Mouse (Mus musculus) lung, embryonic 15.5 days (tissue): Measurements from ENCODE around the gene Lamp1. TPM values are rescaled to one million over a fixed set of nuclear protein-coding genes. Genes with fewer than 3 reads are reported as not detected.

ENCODE experiments used
- ATAC-seq: fragments of 200-750 bp; cut with Nextera tagmentation; 2 replicates; pipeline ENCODE4 v1.8.0; 2017; ENCODE audit warnings: moderate number of reproducible peaks, borderline replicate concordance; ENCODE audit not compliant: low FRiP score, low TSS enrichment; ENCODE audit errors: extremely low read depth
- H3K27ac ChIP-seq: fragments of 300-500 bp; sonication (generic); 2 replicates; pipeline ENCODE4 v1.5.1; 2015; ENCODE audit warnings: moderate library complexity, mild to moderate bottlenecking, inconsistent platforms
- H3K27me3 ChIP-seq: fragments of 300-500 bp; sonication (generic); 2 replicates; pipeline ENCODE4 v1.6.1; 2015; ENCODE audit warnings: inconsistent platforms
- H3K36me3 ChIP-seq: fragments of 300-500 bp; sonication (generic); 2 replicates; pipeline ENCODE4 v1.6.1; 2015; ENCODE audit warnings: inconsistent platforms
- H3K4me1 ChIP-seq: fragments of 300-500 bp; sonication (generic); 2 replicates; pipeline ENCODE4 v1.6.1; 2015; ENCODE audit warnings: inconsistent platforms
- H3K4me2 ChIP-seq: fragments of 300-500 bp; sonication (generic); 2 replicates; pipeline ENCODE4 v1.6.1; 2015; ENCODE audit warnings: inconsistent platforms, mild to moderate bottlenecking, moderate library complexity
- H3K4me3 ChIP-seq: fragments of 300-500 bp; sonication (generic); 2 replicates; pipeline ENCODE4 v1.5.1; 2015; ENCODE audit warnings: mild to moderate bottlenecking, inconsistent platforms
- H3K9ac ChIP-seq: fragments of 300-500 bp; sonication (generic); 2 replicates; pipeline ENCODE4 v1.6.1; 2015; ENCODE audit warnings: inconsistent platforms
- H3K9me3 ChIP-seq: fragments of 300-500 bp; sonication (generic); 2 replicates; pipeline ENCODE4 v1.6.1; 2016; ENCODE audit warnings: inconsistent platforms
- WGBS: fragments of 180-500 bp; shearing (Covaris S2); methylation state at CpG from one replicate; pipeline ENCODE4 v1.1.7; 2015; 5-methylcytosine and 5-hydroxymethylcytosine counted together
- polyA plus RNA-seq: library from polyadenylated mRNA; unstranded; fragments of >200 nt; fragmentation: Nextera tagmentation; extraction: Ambion mirVana; gene quantifications from 2 replicates; pipeline ENCODE4 v1.2.1, GENCODE M21; 2015

Lamp1 gene
- polyA plus RNA-seq, 1 experiment from 2014 or later, result 321 TPM

- Histone ChIP-seq H3K27me3 (no peaks in the 10 kb centered on the region), H3K9ac (no peak overlapping the region), H3K4me3 (no peak overlapping the region), H3K4me2 (no peak overlapping the region), H3K36me3 (peaks cover 78% of the 10 kb centered on the region), H3K27ac (no peak overlapping the region), H3K9me3 (no peaks in the 10 kb centered on the region), H3K4me1 (no peaks in the 10 kb centered on the region)
- no peak for ATAC-seq
- 32% methylated on average over 1 of the region's 1 CpGs for WGBS
Measured at GRCm38 (mm10) chr8:13170510-13170909, 11.5 kb downstream of the Lamp1 start.

GRCm38 (mm10) chr8:13174305-13174704 lies 15.3 kb downstream of the Lamp1 start:
- H3K36me3 ChIP-seq, result peaks cover 70% of the 10 kb centered on the region
- WGBS, result 78% methylated on average over 4 of the region's 4 CpGs
- H3K4me2 ChIP-seq, result no peak overlapping the region
- H3K4me1 ChIP-seq, result no peaks in the 10 kb centered on the region
- no peaks in the 10 kb centered on the region for H3K27me3 ChIP-seq
- ATAC-seq, result no peak
- H3K4me3 ChIP-seq, result no peak overlapping the region
- no peak overlapping the region for H3K27ac ChIP-seq
- H3K9me3 ChIP-seq, result no peaks in the 10 kb centered on the region
- H3K9ac ChIP-seq, result no peak overlapping the region

GRCm38 (mm10) chr8:13174811-13175210 lies 15.8 kb downstream of the Lamp1 start:
- H3K27me3 ChIP-seq, result no peaks in the 10 kb centered on the region
- peaks cover 67% of the 10 kb centered on the region for H3K36me3 ChIP-seq
- H3K4me1 ChIP-seq, result no peaks in the 10 kb centered on the region
- no peak overlapping the region for H3K4me2 ChIP-seq
- ATAC-seq, result no peak
- H3K27ac ChIP-seq, result no peak overlapping the region
- H3K4me3 ChIP-seq, result no peak overlapping the region
- no peaks in the 10 kb centered on the region for H3K9me3 ChIP-seq
- 90% methylated on average over 4 of the region's 4 CpGs for WGBS
- no peak overlapping the region for H3K9ac ChIP-seq

GRCm38 (mm10) chr8:13175650-13176049 lies 16.7 kb downstream of the Lamp1 start:
- H3K27ac ChIP-seq, result no peak overlapping the region
- 93% methylated on average over 1 of the region's 1 CpGs for WGBS
- peaks cover 60% of the 10 kb centered on the region for H3K36me3 ChIP-seq
- no peak overlapping the region for H3K4me2 ChIP-seq
- ATAC-seq, result no peak
- no peaks in the 10 kb centered on the region for H3K4me1 ChIP-seq
- no peaks in the 10 kb centered on the region for H3K27me3 ChIP-seq
- no peak overlapping the region for H3K4me3 ChIP-seq
- H3K9ac ChIP-seq, result no peak overlapping the region
- no peaks in the 10 kb centered on the region for H3K9me3 ChIP-seq

- Histone ChIP-seq H3K4me2 (no peak overlapping the region), H3K9ac (no peak overlapping the region), H3K4me3 (no peak overlapping the region), H3K27me3 (no peaks in the 10 kb centered on the region), H3K9me3 (no peaks in the 10 kb centered on the region), H3K36me3 (peaks cover 48% of the 10 kb centered on the region), H3K27ac (no peak overlapping the region), H3K4me1 (no peaks in the 10 kb centered on the region)
- no peak for ATAC-seq
- 86% methylated on average over 7 of the region's 7 CpGs for WGBS
Measured at GRCm38 (mm10) chr8:13177173-13177852, 18.4 kb downstream of the Lamp1 start.

GRCm38 (mm10) chr8:13178137-13178536 lies 19.2 kb downstream of the Lamp1 start:
- H3K9me3 ChIP-seq, result no peaks in the 10 kb centered on the region
- H3K27ac ChIP-seq, result no peak overlapping the region
- 89% methylated on average over 5 of the region's 5 CpGs for WGBS
- no peaks in the 10 kb centered on the region for H3K4me1 ChIP-seq
- no peak overlapping the region for H3K4me2 ChIP-seq
- no peak for ATAC-seq
- no peak overlapping the region for H3K4me3 ChIP-seq
- no peaks in the 10 kb centered on the region for H3K27me3 ChIP-seq
- H3K36me3 ChIP-seq, result peaks cover 40% of the 10 kb centered on the region
- H3K9ac ChIP-seq, result no peak overlapping the region

- Histone ChIP-seq H3K4me3 (no peak overlapping the region), H3K27ac (no peak overlapping the region), H3K9me3 (no peaks in the 10 kb centered on the region), H3K4me1 (no peaks in the 10 kb centered on the region), H3K4me2 (no peak overlapping the region), H3K27me3 (no peaks in the 10 kb centered on the region), H3K9ac (no peak overlapping the region), H3K36me3 (peaks cover 27% of the 10 kb centered on the region)
- no peak for ATAC-seq
- 61% methylated on average over 6 of the region's 6 CpGs for WGBS
Measured at GRCm38 (mm10) chr8:13179482-13179881, 20.5 kb downstream of the Lamp1 start.

GRCm38 (mm10) chr8:13179948-13180347 lies 21.0 kb downstream of the Lamp1 start:
- ATAC-seq, result no peak
- H3K27me3 ChIP-seq, result no peaks in the 10 kb centered on the region
- no peak overlapping the region for H3K4me2 ChIP-seq
- H3K27ac ChIP-seq, result no peak overlapping the region
- no peaks in the 10 kb centered on the region for H3K4me1 ChIP-seq
- no peak overlapping the region for H3K9ac ChIP-seq
- 68% methylated on average over 7 of the region's 7 CpGs for WGBS
- H3K4me3 ChIP-seq, result no peak overlapping the region
- H3K36me3 ChIP-seq, result peaks cover 24% of the 10 kb centered on the region
- no peaks in the 10 kb centered on the region for H3K9me3 ChIP-seq

GRCm38 (mm10) chr8:13180408-13180807 lies 21.4 kb downstream of the Lamp1 start:
- H3K4me3 ChIP-seq, result no peak overlapping the region
- no peaks in the 10 kb centered on the region for H3K4me1 ChIP-seq
- H3K9ac ChIP-seq, result no peak overlapping the region
- ATAC-seq, result no peak
- no peak overlapping the region for H3K4me2 ChIP-seq
- no peak overlapping the region for H3K27ac ChIP-seq
- no peaks in the 10 kb centered on the region for H3K9me3 ChIP-seq
- H3K36me3 ChIP-seq, result peaks cover 19% of the 10 kb centered on the region
- WGBS, result 62% methylated on average over 9 of the region's 9 CpGs
- H3K27me3 ChIP-seq, result no peaks in the 10 kb centered on the region

- no peaks in the 10 kb centered on the region for H3K9me3 ChIP-seq
- no peaks in the 10 kb centered on the region for H3K4me1 ChIP-seq
- H3K36me3 ChIP-seq, result peaks cover 13% of the 10 kb centered on the region
- no peak for ATAC-seq
- H3K4me2 ChIP-seq, result no peak overlapping the region
- no peak overlapping the region for H3K9ac ChIP-seq
- H3K27ac ChIP-seq, result no peak overlapping the region
- no peak overlapping the region for H3K4me3 ChIP-seq
- 65% methylated on average over 18 of the region's 18 CpGs for WGBS
- no peaks in the 10 kb centered on the region for H3K27me3 ChIP-seq
Measured at GRCm38 (mm10) chr8:13180911-13181690, 22.1 kb downstream of the Lamp1 start.

- no peak overlapping the region for H3K4me2 ChIP-seq
- H3K9me3 ChIP-seq, result no peaks in the 10 kb centered on the region
- no peaks in the 10 kb centered on the region for H3K27me3 ChIP-seq
- no peak for ATAC-seq
- H3K4me3 ChIP-seq, result no peak overlapping the region
- no peaks in the 10 kb centered on the region for H3K4me1 ChIP-seq
- no peak overlapping the region for H3K27ac ChIP-seq
- 49% methylated on average over 2 of the region's 2 CpGs for WGBS
- H3K36me3 ChIP-seq, result peaks cover 8% of the 10 kb centered on the region; the same call in 1 of the 2 replicates
- H3K9ac ChIP-seq, result no peak overlapping the region
Measured at GRCm38 (mm10) chr8:13181691-13181976, 22.7 kb downstream of the Lamp1 start.

GRCm38 (mm10) chr8:13186819-13187218 lies 27.9 kb downstream of the Lamp1 start:
- Histone ChIP-seq H3K36me3 (no peaks in the 10 kb centered on the region), H3K9me3 (no peaks in the 10 kb centered on the region), H3K4me1 (no peaks in the 10 kb centered on the region), H3K9ac (no peak overlapping the region), H3K27me3 (no peaks in the 10 kb centered on the region), H3K27ac (no peak overlapping the region), H3K4me3 (no peak overlapping the region), H3K4me2 (no peak overlapping the region)
- WGBS, result 68% methylated on average over 8 of the region's 8 CpGs
- no peak for ATAC-seq
